In the genomic region with DNA sequence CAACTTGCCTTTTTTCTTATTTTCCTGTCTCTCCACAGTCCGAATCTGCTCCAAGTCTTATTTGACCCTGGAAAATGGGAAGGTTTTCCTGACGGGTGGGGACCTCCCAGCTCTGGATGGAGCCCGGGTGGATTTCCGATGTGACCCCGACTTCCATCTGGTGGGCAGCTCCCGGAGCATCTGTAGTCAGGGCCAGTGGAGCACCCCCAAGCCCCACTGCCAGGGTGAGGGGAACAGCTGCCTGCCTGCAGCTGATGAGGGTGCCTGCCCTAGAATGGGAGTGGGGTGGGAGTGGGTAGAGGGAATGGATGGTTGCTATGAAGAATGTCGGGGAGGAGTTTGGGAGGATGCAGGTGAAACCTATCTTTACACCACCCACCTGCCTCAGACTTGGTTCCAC, we compare ENCODE assay signal across 14 mouse cellular contexts. TPM values are rescaled to one million over a fixed set of nuclear protein-coding genes. Genes with fewer than 3 reads are reported as not detected.
DNase-seq lines count a peak whose midpoint lies in the region; ATAC-seq and TF ChIP-seq lines count a peak whose summit lies in the region.
"Had no signal": no experiment of that assay in that cellular context is flagged by ENCODE, and none has a peak within 500 bp of the region (broad histone marks: within the 10 kb centered on the region; RNA-seq: fewer than 3 reads in every experiment).

No protein-coding gene starts in this region.

- no peak overlapping the region for H3K27ac ChIP-seq in limb, embryonic 13.5 days
- no peak overlapping the region for H3K27ac ChIP-seq in limb, embryonic 10.5 days
- H3K27ac ChIP-seq in cortical plate, adult 2 months (ENCODE audit: insufficient read depth, low read length): no peak overlapping the region; the same call in 1 of the 2 replicates
- H3K27ac ChIP-seq in midbrain, embryonic 10.5 days (replicated peaks): no peak overlapping the region

- H3K4me3 ChIP-seq in limb, embryonic 13.5 days: no peak overlapping the region
- H3K4me3 ChIP-seq in limb, embryonic 10.5 days: no peak overlapping the region
- H3K4me3 ChIP-seq in cortical plate, adult 2 months (ENCODE audit: insufficient read depth, low read length): peak overlapping the region; percentile 87
- H3K4me3 ChIP-seq in midbrain, embryonic 10.5 days: 0 out of 2 replicates have a peak overlapping the region, but pooled peaks have one; percentile 5

- H3K9ac ChIP-seq in limb, embryonic 13.5 days: no peak overlapping the region

- TF ChIP-seq POLR2A in cortical plate, adult 2 months (IDR thresholded peaks at IDR 0.05; ENCODE audit: extremely low read depth, insufficient read depth, low read length): 0 out of 2 replicates have a peak, but pooled peaks have one; percentile 13

- H3K9me3 ChIP-seq in limb, embryonic 13.5 days: no peaks in the 10 kb centered on the region
- no peaks in the 10 kb centered on the region for H3K9me3 ChIP-seq in limb, embryonic 10.5 days (replicated peaks)
- H3K9me3 ChIP-seq in midbrain, embryonic 10.5 days (replicated peaks): no peaks in the 10 kb centered on the region

- no peak for DNase-seq in limb, embryonic 10.5 days (ENCODE audit: low spot score)
- DNase-seq in midbrain, embryonic 10.5 days (ENCODE audit: low spot score): no peak
- DNase-seq in thymus, postnatal 25 days: peak; percentile 3
- no peak for DNase-seq in embryo, embryonic 10 days (ENCODE audit: low spot score)
- no peak for DNase-seq in heart, postnatal 4 days
- DNase-seq: lung, postnatal 4 days had no signal

- no peak for TF ChIP-seq CTCF in cortical plate, adult 2 months (IDR thresholded peaks at IDR 0.05; ENCODE audit: extremely low read depth, insufficient read depth, low read length)

- H3K36me3 ChIP-seq in limb, embryonic 13.5 days: peaks cover 6% of the 10 kb centered on the region; the same call in 1 of the 2 replicates
- peaks cover 4% of the 10 kb centered on the region; the same call in 1 of the 2 replicates for H3K36me3 ChIP-seq in limb, embryonic 10.5 days
- peaks cover 4% of the 10 kb centered on the region; the same call in 1 of the 2 replicates for H3K36me3 ChIP-seq in midbrain, embryonic 10.5 days

- no peak for ATAC-seq in limb, embryonic 13.5 days (ENCODE audit: low FRiP score, low read depth)
- ATAC-seq: intestine, postnatal 0 days had no signal

- H3K27me3 ChIP-seq in limb, embryonic 13.5 days: peaks cover 10% of the 10 kb centered on the region
- H3K27me3 ChIP-seq in limb, embryonic 10.5 days (ENCODE audit: low read depth, poor library complexity, severe bottlenecking): peaks cover 29% of the 10 kb centered on the region
- peaks cover 32% of the 10 kb centered on the region for H3K27me3 ChIP-seq in midbrain, embryonic 10.5 days (ENCODE audit: low read depth, poor library complexity, severe bottlenecking)

- WGBS in limb, embryonic 13.5 days: 77% methylated on average over 7 of the region's 7 CpGs
- WGBS in limb, embryonic 10.5 days: 66% methylated on average over 7 of the region's 7 CpGs
- 57% methylated on average over 7 of the region's 7 CpGs for WGBS in midbrain, embryonic 10.5 days

- peaks cover 45% of the 10 kb centered on the region for H3K4me1 ChIP-seq in limb, embryonic 13.5 days
- H3K4me1 ChIP-seq in limb, embryonic 10.5 days: peaks cover 48% of the 10 kb centered on the region
- H3K4me1 ChIP-seq in cortical plate, adult 2 months (ENCODE audit: control insufficient read depth, insufficient read depth, low read length): peaks cover 4% of the 10 kb centered on the region; the same call in 1 of the 2 replicates
- peaks cover 64% of the 10 kb centered on the region for H3K4me1 ChIP-seq in midbrain, embryonic 10.5 days

- 0 out of 2 replicates have a peak overlapping the region, but pooled peaks have one; percentile 14 for H3K4me2 ChIP-seq in limb, embryonic 13.5 days (replicated peaks)
- H3K4me2 ChIP-seq: heart, embryonic 11.5 days; liver, embryonic 11.5 days had no signal

RNA-seq across cellular contexts. Expression of a gene that starts 2.6 kb away (rescaled TPM):
- 13.3 and 15.2 TPM in 2 replicates for polyA plus RNA-seq in limb, embryonic 13.5 days (2015; fragmentation: Nextera tagmentation; extraction: Ambion mirVana)
- polyA plus RNA-seq in limb, embryonic 10.5 days (2016; fragmentation: Nextera tagmentation; extraction: Ambion mirVana): 6.6 and 9.0 TPM in 2 replicates
- polyA plus RNA-seq in cortical plate, adult 2 months (2012; rRNA removed): 481 and 483 TPM in 2 replicates
- polyA plus RNA-seq in midbrain, embryonic 10.5 days (2016; fragmentation: Nextera tagmentation; extraction: Ambion mirVana): 7.9 and 12.2 TPM in 2 replicates
- 10 to 100 TPM; 21.6 to 22.4 TPM for total RNA-seq in heart, postnatal 4 days (2021)

RNA-seq across cellular contexts. Expression of a gene that starts 25.2 kb away (rescaled TPM):
- polyA plus RNA-seq in limb, embryonic 13.5 days (2015; fragmentation: Nextera tagmentation; extraction: Ambion mirVana): 0.18 and 0.22 TPM in 2 replicates
- 0.08 and 0.20 TPM in 2 replicates for polyA plus RNA-seq in limb, embryonic 10.5 days (2016; fragmentation: Nextera tagmentation; extraction: Ambion mirVana)
- polyA plus RNA-seq in cortical plate, adult 2 months (2012; rRNA removed): 99.6 and 128 TPM in 2 replicates
- polyA plus RNA-seq in midbrain, embryonic 10.5 days (2016; fragmentation: Nextera tagmentation; extraction: Ambion mirVana): 0.10 and 0.15 TPM in 2 replicates
- not detected for total RNA-seq in heart, postnatal 4 days (2021)
- total RNA-seq: MEL had no signal
- polyA plus RNA-seq: heart, embryonic 11.5 days; intestine, postnatal 0 days; liver, embryonic 11.5 days had no signal

RNA-seq across cellular contexts. Expression of a gene that starts 39.9 kb away (rescaled TPM):
- 0.09 TPM in 1 of 2 replicates, not detected in the other for polyA plus RNA-seq in limb, embryonic 13.5 days (2015; fragmentation: Nextera tagmentation; extraction: Ambion mirVana)
- 0.06 TPM in 1 of 2 replicates, not detected in the other for polyA plus RNA-seq in limb, embryonic 10.5 days (2016; fragmentation: Nextera tagmentation; extraction: Ambion mirVana)
- not detected in 2 replicates for polyA plus RNA-seq in cortical plate, adult 2 months (2012; rRNA removed)
- polyA plus RNA-seq in midbrain, embryonic 10.5 days (2016; fragmentation: Nextera tagmentation; extraction: Ambion mirVana): 0.17 TPM in 1 of 2 replicates, not detected in the other
- not detected for total RNA-seq in heart, postnatal 4 days (2021)
- total RNA-seq: layer of hippocampus, postnatal 10 days had no signal
- polyA plus RNA-seq: frontal cortex, adult 2 months; heart, embryonic 11.5 days; intestine, postnatal 0 days; liver, embryonic 11.5 days had no signal

RNA-seq across cellular contexts. Expression of a gene that starts 47.4 kb away (rescaled TPM):
- polyA plus RNA-seq in limb, embryonic 13.5 days (2015; fragmentation: Nextera tagmentation; extraction: Ambion mirVana): 136 and 138 TPM in 2 replicates
- 69.9 and 92.6 TPM in 2 replicates for polyA plus RNA-seq in limb, embryonic 10.5 days (2016; fragmentation: Nextera tagmentation; extraction: Ambion mirVana)
- 25.2 and 29.3 TPM in 2 replicates for polyA plus RNA-seq in cortical plate, adult 2 months (2012; rRNA removed)
- 61.6 and 87.8 TPM in 2 replicates for polyA plus RNA-seq in midbrain, embryonic 10.5 days (2016; fragmentation: Nextera tagmentation; extraction: Ambion mirVana)
- 10 to 100 TPM in 1 of 2 experiments, 1 to 10 TPM in 1; 9.7 to 14.5 TPM for total RNA-seq in heart, postnatal 4 days (2021)
- total RNA-seq: MEL had no signal

RNA-seq across cellular contexts. Expression of a gene that starts 49.7 kb away (rescaled TPM):
- not detected in 2 replicates for polyA plus RNA-seq in limb, embryonic 13.5 days (2015; fragmentation: Nextera tagmentation; extraction: Ambion mirVana)
- 0.05 TPM in 1 of 2 replicates, not detected in the other for polyA plus RNA-seq in limb, embryonic 10.5 days (2016; fragmentation: Nextera tagmentation; extraction: Ambion mirVana)
- polyA plus RNA-seq in cortical plate, adult 2 months (2012; rRNA removed): not detected in 2 replicates
- not detected in 2 replicates for polyA plus RNA-seq in midbrain, embryonic 10.5 days (2016; fragmentation: Nextera tagmentation; extraction: Ambion mirVana)
- not detected for total RNA-seq in heart, postnatal 4 days (2021)
- total RNA-seq: layer of hippocampus, postnatal 10 days; MEL had no signal
- polyA plus RNA-seq: frontal cortex, adult 2 months; heart, embryonic 11.5 days; intestine, postnatal 0 days; liver, embryonic 11.5 days had no signal

Comparison
In these comparisons a context has a peak if more than half of its experiments do, and no peak if none do; other contexts are left out.
1. H3K4me3 ChIP-seq: peak in cortical plate, adult 2 months (single experiment) and midbrain, embryonic 10.5 days (single experiment); none in limb, embryonic 13.5 days (single experiment) and limb, embryonic 10.5 days (single experiment).
2. RNA of a gene that starts 2.6 kb away (polyA plus RNA-seq): 481 to 483 TPM in cortical plate, adult 2 months; 13.3 to 15.2 TPM in limb, embryonic 13.5 days, 6.6 to 9.0 TPM in limb, embryonic 10.5 days and 7.9 to 12.2 TPM in midbrain, embryonic 10.5 days; every median in the first group is over 10 times any median in the second.
3. RNA of a gene that starts 25.2 kb away (polyA plus RNA-seq): 99.6 to 128 TPM in cortical plate, adult 2 months; 0.18 to 0.22 TPM in limb, embryonic 13.5 days, 0.10 to 0.15 TPM in midbrain, embryonic 10.5 days and 0.08 to 0.20 TPM in limb, embryonic 10.5 days; every median in the first group is over 10 times any median in the second.